Mouse (Mus musculus) kidney, postnatal 4 days (tissue): ENCODE measurements around the gene Ssc4d.

Experiments
- DNase-seq, 2 experiments: peaks; one replicate each; pipeline ENCODE4 v3.0.0; 2021; ENCODE audit warnings: mixed read lengths in 2 of 2

The Ssc4d gene

DNA sequence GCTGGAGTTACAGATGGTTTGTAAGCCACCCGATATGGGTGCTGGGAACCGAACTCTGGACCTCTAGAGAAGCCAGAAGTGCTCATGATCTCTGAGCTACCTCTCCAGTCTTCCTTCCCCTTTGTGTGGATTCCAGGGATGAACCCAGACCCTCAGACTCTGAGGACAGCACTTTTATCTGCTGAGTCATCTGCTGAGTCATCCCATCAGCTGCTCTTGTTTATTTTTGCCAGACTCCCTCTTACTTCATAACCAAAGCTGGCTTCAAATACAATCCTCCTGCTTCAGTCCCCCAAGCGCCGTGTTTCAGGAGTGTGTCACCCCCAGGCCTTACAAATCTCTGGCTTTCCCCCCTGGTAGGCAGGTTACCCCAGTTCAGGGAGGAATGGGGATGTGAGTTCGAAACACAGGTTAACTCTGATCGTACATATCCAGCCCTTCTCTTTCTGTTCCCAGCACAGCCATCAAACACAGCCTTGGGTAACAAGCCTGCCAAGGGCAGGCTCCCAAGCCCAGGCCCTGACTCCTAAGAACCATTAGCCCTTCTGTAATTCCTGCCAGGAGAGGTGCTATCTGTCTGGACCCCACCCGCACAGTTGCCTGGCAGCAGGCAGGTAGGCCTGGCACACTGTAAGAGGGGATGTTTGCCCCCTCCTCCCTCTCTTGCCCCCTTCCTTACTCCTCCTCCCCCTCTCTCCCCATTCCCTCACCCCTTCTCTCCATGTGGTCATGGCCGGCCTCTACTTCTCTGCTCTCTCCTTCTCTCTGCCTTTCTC is 1.8 kb upstream of the Ssc4d start:
- no peak for DNase-seq

DNA sequence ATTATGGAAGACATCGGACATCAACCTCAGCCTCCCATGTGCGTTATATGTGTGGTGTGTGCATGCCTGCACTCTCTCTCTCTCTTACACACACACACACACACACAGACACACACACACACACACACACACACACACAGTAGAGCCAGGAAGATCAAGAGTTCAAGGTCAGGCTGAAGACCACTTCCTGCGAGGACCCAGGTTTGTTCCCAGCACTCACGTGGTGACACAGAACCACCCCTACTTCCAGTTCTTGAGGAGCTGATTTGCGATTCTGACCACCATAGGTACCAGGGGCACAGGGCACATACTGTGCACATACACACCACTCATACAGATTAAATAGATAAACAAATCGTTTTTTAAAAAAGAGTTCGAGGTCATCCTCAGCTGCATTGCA is 2.5 kb downstream of the Ssc4d start:
- DNase-seq = no peak

DNA sequence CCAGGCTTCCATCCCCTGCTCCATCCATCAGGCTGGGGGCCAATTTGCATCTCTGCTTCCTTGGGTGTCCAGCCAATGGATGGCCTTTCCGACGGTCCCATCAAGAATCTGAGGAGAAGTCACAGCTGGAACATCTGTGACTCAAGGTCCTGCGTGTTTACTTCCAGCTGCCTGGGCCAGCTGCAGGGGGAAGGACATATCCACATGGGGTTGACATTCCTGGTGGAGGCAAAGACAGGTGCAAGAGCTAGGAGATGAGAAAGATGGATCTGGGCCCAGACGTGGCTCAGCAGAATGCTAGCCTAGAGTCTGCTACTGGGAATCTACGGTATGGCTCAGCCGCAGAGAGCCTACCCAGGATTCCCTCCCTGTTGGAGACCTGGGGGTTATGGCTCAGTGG is 4.1 kb downstream of the Ssc4d start:
- DNase-seq = no peak

DNA sequence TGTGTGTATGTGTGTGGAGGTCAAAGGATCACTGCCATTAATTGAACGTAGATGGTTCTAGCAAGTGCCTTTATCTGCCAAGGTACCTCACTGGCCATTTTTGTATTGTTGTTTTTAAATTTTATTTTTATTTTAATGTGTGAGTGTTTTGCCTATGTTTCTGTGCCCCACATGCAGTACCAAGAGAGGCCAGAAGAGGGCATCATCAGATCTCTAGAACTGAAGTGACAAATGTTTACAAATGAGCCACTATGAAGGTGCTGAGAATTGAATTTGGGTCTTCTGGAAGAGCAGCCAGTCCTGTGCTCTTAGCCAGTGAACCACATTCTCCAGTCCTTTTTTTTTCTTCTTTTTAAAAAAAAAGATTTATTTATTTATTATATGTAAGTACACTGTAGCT is 5.5 kb downstream of the Ssc4d start:
- peak; percentile 69 for DNase-seq

DNA sequence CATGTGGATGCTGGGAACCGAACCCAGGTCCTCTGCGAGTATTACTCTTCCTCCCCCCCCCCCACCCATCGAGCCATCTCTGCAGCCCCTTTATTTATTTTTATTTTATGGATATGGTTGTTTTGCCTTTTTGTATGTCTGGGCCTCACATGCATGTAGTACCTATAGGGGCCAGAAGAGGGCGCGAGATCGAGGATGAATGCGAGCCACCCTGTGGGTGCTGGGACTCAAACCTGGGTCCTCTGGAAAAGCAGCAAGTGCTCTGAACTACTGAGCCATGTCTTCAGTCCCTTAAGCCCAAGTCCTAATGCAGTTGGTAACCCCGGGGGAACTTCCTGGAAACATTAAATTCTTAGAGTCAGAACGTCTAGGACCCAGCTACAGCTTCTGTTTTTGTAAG is 7.5 kb downstream of the Ssc4d start:
- peak; percentile 38 to 49 for DNase-seq

DNA sequence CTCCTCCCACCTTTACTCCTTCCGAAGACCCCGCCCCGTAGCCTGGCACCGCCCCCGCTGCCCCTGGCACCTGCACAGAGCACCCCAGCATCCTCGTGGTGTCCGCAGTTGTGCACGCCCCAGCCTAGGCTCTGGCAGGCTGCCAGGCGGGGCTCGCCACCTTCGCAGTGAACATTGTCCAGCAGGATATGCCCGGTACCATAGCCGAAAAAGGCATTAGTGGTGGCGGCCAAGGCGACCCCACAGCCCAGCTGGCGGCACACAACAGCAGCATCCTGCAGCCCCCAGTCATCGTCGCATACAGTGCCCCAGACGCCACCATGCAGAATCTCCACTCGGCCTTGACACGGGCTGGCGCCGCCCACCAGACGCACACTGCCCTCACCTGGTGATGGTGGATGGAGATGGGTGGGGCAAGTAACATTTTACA is 8.8 kb downstream of the Ssc4d start:
- peak; percentile 77 to 86 for DNase-seq

DNA sequence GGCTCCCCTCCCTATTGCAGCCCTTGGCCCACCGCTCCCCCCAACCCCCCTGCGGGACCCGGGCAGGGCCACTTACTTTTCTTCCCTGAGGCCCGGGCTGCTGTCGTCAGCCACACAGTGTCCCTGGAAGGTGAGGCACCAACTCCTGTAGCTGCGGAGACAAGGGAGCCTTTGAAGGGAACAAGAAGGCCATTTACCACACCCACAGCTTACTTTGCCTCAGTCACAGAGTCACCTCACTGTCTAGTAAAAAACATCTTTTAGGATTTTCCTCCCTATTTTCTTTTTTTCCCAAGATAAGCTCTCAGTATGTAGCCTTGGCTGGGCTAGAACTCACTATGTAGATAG is 11.1 kb downstream of the Ssc4d start:
- DNase-seq = no peak

DNA sequence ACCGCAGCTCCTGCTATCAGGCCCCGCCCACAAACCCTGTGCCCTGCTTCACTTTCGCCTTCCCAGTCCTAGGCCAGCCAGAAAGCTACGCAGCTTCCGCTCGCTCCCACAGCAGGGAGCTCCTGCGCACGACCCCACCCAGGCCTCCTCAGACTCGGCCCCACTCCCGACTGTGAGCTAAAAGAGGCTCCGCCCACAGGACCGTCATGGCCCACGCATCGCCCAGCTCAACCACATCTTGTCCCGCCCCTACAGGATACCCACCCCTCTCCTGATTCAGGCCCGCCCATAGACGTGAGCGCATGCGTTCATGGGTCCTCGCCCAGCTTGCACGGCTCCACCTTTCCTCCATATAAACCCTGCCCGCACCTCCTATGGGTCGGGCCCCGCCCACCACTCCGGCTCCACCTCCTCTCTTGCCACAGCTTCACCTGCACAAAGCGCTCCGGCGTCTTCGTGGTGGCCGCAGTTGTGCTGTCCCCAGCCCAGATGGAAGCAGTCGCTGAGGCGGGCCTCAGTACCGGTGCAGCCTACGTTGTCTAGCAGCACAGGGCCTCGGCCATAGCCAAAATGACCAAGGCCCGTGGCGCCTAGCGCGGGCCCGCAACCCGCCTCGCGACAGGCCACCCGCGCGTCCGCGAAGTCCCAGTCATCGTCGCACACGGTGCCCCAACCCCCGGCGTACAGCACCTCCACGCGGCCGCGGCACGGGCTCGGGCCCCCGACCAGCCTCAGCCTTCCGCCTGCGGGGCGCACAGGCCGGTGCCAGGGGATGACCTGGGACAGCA is 11.6 kb downstream of the Ssc4d start:
- DNase-seq = peak; percentile 99 to 100

DNA sequence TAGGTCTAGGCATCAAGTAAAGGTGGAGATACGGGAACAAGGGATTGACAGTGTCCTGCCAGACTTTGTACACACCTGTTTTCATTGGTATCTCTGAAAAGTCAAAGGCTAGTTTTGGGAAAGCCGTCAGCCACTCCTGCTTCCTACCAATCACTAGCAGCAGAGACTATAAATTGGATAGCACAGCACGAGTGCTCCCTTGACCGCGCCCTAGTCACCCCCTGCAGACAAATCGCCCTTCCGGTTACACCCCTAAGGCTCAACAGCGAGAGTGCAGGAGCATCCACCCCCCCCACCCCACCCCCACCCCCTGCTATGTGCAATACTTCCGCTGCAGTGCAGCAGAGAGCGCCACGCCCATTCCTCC is 12.2 kb downstream of the Ssc4d start:
- no peak for DNase-seq

DNA sequence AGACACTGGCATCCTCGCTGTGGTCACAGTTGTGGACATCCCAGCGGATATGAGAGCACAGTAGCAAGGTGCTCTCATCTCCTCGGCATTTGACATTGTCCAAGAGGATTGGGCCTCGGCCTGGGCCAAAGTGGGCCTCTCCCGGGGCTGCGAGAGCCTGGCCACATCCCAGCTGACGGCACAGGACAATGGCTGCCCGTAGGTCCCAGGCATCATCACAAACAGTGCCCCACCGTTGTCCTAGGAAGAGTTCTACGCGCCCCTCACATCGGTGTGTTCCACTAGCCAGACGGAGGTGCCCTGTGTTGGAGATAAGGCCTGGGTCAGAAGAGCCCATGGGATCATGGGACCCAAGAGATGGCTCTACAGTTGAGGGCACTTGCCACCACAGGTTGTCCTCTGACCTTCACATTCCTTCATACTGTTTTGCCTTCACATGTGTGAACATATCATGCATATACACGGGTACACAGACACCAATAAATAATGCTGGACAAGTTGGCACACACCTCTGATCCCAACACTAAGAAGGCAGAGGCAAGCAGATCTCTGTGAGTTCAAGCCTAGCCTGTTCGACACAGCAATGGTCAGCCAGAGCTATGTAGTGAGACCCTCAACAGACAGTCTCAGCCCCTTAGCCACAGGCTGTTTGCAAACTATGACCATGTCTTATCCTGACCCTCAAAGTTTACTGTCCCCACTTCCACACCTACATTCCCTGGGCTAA is 13.3 kb downstream of the Ssc4d start:
- no peak for DNase-seq

DNA sequence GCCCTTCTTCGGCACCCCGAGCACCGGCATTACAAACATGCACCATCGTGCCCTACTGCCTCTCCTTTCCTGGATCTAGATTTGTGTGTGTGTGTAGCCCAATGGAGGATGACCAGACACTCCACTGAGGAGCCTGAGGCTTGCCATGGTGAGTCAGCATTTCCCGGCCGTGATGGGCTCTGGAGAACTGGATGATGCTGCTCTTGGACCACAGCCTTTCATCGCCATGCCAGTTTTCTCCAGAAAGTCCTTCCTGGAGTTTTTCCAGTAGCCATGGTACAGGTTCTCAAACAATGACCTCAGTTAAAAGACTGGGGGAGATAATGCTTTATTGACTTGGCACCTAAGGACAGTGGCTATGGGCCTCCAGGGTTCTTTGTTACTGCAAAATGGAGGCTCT is 14.4 kb downstream of the Ssc4d start:
- no peak for DNase-seq

DNA sequence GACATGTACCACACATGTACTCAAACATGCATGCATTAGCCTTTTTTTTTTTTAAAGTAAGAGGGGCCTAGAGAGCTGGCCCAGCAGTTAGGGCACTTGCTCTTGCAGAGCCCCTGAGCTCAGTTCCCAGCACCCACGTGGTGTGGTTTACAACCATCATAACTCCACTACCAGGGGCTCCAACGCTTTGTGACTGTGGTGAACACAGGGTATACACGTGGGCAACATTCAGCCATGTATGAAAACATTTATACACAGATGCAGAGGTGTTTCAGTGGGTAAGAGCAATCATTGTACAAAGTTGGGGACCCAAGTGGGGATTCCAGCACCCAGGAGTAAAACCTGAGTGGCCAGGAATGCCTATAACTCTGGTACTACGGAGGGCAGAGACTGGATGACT is 16.0 kb downstream of the Ssc4d start:
- DNase-seq = no peak

DNA sequence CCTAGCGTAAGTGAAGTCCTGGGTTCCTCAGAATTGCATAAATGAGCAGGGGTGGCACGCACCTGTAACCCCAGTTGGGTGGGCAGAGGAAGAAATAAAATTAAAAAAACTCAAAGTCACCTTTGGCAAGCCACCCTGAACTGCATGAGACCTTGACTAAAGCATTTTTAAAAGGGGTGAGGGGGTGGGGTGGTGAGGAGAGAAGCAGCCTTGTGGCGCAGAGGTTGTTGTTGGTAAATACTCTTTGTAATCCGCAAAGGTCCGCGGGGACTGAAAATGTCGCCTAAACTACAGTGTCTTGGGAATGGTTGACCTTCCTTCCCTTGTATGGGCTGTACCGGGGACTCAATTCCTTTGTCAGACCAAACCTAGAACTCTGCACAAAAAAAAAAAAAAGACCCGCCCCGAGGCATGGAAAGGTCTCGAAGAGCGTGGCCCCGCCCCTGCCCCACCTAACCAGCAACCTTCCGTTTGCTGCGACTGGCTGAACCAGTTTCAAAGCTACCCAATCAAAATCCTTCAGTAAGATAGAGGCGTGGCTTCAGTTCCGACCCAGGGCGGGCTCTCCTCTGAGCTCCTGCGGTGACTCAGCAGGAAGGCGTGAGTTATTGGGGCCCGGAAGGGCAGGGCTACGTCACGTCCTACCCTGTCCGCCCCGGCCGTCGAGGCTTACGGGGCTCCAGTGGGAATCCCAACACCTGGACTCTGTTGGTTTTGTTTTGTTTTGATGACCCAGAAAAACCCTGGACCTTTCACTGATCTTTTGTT is 16.9 kb downstream of the Ssc4d start:
- DNase-seq = peak; percentile 92 to 96

DNA sequence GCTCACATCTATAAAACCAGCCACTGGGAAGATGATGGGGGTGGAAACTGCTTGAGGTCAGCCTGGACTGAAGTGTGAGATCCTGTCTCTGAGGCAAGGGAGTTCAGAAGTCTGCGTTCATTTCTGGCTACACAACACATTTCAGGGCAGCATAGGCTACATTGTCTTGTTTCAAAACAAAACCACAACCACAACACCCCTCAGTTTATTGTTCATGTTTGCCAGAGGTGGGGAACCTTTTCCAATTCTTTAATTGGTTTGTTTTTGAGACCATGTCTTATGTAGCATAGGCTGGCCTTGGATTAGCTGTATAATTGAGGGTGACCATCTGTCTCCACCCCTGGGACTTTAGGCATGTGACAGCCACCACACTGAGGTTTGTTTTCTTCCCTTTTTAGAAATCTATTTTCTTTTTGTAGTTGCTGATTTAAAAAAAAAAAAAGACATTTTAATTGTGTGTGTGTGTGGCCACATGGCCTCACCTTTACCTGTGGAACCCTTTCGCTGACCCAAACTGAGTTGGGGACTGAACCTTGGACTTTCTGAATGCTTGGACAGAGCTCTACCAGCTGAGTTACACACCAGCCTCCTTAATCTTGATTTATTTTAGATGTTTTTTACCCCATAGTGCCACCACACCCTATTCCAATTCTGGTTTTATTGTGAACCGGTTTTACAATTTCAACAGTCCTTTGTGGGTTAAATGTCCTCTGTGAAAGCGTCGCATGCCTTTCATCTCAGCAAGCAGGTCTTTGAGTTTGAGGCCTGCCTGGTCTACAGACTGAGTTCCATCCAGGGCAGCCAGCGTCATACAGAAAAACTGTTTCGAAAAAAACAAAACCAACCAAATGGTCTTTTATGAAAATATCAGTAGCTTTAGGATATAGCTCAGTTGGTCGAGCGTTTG is 17.8 kb downstream of the Ssc4d start:
- no peak for DNase-seq

DNA sequence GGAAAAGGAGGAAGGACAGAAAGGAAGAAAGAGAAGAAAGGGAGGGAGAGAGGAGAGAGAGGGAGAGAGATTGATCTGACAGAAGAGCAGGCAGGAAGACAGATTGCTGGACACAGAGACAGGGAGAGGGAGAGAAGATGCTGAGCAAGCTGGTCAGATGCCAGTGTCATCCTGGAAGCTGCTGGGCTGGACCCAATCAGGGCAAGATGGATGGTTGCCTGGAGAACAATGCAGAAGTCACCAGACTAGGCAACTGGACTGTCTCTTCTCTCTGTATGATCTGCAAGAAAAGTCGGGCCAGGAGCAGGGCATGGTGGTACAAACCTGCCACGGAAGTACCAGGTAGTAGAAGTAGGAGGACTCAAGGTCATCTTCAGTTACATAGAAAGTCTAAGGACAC is 21.5 kb downstream of the Ssc4d start:
- DNase-seq = no peak

DNA sequence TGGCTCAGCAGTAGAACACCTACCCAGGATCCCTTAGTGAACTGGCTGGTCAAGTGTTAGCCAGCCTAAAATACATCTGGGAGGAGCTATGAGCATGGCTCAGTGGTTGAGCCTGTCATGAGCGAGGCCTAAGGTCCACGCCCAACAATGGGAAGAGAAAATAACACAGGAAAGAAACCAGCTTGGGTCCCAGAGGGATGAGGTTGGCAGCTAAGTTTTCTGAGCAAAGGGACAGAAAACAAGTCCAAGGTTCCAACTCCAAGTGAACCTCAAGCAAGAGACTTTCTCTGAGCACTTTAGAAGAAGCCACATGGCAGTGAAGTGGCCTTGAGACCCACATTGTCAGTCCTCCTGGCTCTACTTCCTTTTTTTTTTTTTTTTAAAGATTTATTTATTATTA is 22.7 kb downstream of the Ssc4d start:
- no peak for DNase-seq

DNA sequence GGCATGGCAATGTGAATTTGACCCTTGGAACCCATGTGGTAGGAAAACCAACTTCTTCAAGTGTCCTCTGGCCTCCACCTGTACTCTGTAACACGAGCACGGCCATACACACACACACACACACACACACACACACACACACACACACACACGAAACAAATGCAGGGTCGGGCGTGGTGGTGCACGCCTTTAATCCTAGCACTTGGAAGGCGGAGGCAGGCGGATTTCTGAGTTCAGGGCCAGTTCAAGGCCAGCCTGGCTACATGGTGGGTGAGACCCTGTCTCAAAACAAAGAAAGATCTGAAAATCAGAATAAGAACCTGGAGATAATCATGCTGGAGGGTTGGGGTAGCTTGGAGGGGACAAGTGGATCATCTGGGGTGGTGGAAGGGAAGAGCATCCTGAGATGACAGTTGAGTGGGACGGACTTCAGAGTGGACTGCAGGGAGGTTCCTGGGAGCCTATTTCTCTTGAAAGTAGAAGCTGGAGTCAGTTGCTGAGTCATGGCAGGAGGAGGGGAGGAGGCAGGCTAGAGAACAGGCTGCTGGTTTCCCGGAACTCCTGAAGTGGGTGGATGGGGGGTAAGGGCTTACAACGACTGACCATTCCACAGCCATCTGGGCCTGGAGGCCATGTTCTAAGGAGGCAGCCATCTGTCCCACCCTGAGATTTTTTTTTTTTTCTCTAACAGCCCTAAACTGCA is 23.5 kb downstream of the Ssc4d start:
- DNase-seq = no peak

DNA sequence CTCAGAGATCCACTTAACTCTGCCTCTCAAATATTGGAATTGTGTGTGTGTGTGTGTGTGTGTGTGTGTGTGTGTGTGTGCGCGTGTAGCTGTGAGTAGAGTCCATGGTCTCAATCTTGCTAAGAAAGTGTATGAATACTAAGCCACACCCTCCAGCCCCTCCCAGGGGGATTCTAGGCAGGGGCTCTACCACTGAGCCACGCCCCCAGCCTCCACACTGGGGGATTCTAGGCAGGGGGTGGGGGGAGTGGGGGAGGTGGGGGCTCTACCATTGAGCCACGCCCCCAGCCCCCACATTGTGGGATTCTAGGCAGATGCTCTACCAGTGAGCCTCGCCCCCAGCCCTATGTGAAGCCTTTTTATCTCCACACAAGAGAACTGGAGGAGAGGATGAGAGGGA is 27.7 kb downstream of the Ssc4d start:
- no peak for DNase-seq

DNA sequence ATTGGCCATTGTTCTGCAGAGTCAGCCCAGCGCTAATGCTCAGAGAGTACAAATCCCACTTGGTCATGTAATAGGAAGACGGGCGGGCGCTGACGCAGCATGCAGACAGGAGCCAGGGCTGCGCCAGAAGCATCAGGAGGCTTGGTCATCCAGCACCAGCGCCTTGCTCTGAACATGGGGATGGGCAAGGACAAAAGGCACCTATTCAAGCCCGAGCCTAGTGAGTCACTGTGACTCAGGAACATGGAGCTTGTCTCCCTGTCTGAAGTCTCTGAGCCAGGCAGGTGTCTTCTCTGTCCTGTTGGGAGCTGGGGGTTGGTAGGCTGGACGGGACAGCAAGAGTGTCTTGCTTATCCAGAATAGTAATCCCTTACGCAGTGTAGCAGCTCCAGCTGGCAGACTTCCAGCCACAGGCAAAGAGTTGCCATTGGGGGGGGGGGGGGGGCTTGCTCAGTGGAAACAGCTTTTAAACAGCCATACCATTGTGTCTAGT is 28.4 kb downstream of the Ssc4d start:
- peak in 1 of 2 experiments; percentile 26 for DNase-seq

DNA sequence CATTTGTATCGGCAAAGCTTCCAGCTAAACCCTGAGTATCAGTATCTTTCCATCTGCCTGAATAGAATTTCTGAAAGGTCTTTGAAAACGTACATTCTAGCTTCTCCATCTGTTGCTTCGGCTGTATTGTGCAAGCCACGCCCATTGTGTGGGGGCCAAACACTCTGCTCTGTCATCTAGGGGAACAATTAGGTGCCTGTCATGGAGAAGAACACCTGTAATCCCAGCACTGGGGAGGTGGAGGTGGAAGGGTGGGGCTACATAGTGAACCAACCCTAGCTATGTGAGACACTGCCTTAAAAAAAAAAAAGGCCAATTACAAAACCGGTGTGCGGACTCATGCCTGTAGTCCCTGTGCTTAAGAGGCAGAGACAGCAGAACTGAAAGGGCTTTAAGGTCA is 31.6 kb downstream of the Ssc4d start:
- no peak for DNase-seq

DNA sequence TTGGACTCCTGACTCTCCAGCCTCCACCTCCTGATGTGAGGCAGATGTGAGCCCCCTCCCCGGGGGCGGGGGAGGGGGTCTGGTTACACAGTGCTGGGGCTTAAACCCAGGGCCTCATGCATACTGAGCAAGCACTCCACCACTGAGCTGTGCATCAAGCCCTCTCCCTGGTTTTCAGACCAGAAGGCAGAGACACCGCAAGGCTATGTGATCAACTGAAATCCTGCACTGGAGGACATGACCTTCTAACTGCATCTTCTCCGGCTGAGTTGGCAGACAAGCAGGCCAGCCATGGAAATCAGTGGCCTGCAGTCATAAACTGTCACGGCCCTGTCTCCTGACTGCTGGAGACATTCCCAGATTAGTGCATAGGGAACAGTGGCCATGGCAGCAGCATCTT is 33.7 kb downstream of the Ssc4d start:
- DNase-seq = no peak
